Mouse (Mus musculus) left cerebral cortex, adult 11 months (tissue): ENCODE data around the gene Thada.

Experiments
- DNase-seq: peaks from one replicate; pipeline ENCODE4 v3.0.0; 2022; ENCODE audit warnings: low spot score

Thada gene

GRCm38 (mm10) chr17:84369769-84370168 lies 96.2 kb downstream of the Thada start:
- no peak for DNase-seq

- DNase-seq: no peak
Measured at GRCm38 (mm10) chr17:84368213-84369014, 97.6 kb downstream of the Thada start.

GRCm38 (mm10) chr17:84367663-84368062 lies 98.3 kb downstream of the Thada start:
- no peak for DNase-seq

- no peak for DNase-seq
Measured at GRCm38 (mm10) chr17:84365791-84366301, 100.2 kb downstream of the Thada start.

GRCm38 (mm10) chr17:84365006-84365716 lies 100.8 kb downstream of the Thada start:
- no peak for DNase-seq

GRCm38 (mm10) chr17:84363444-84363843 lies 102.6 kb downstream of the Thada start:
- no peak for DNase-seq

- no peak for DNase-seq
Measured at GRCm38 (mm10) chr17:84362581-84363286, 103.3 kb downstream of the Thada start.

- no peak for DNase-seq
Measured at GRCm38 (mm10) chr17:84361006-84361405, 105.0 kb downstream of the Thada start.

- DNase-seq: no peak
Measured at GRCm38 (mm10) chr17:84359810-84360209, 106.2 kb downstream of the Thada start.

GRCm38 (mm10) chr17:84358951-84359644 lies 106.9 kb downstream of the Thada start:
- DNase-seq: no peak

GRCm38 (mm10) chr17:84357776-84358175 lies 108.2 kb downstream of the Thada start:
- no peak for DNase-seq

- DNase-seq: no peak
Measured at GRCm38 (mm10) chr17:84356056-84356887, 109.7 kb downstream of the Thada start.

GRCm38 (mm10) chr17:84355006-84355405 lies 111.0 kb downstream of the Thada start:
- DNase-seq: no peak

- DNase-seq: no peak
Measured at GRCm38 (mm10) chr17:84353902-84354311, 112.1 kb downstream of the Thada start.

- no peak for DNase-seq
Measured at GRCm38 (mm10) chr17:84353224-84353901, 112.6 kb downstream of the Thada start.

GRCm38 (mm10) chr17:84352790-84353154 lies 113.2 kb downstream of the Thada start:
- no peak for DNase-seq

GRCm38 (mm10) chr17:84351912-84352789 lies 113.9 kb downstream of the Thada start:
- DNase-seq: no peak

- DNase-seq: no peak
Measured at GRCm38 (mm10) chr17:84351276-84351675, 114.7 kb downstream of the Thada start.

GRCm38 (mm10) chr17:84348865-84349264 lies 117.1 kb downstream of the Thada start:
- no peak for DNase-seq
